41 mouse cellular contexts compared by ENCODE assay signal in genomic region chr3:27389923-27390322, GRCm38 (mm10). TPM values are rescaled to one million over a fixed set of nuclear protein-coding genes. Genes with fewer than 3 reads are reported as not detected.
"Had no signal": no experiment of that assay in that cellular context is flagged by ENCODE, and none has a peak within 500 bp of the region (broad histone marks: within the 10 kb centered on the region; RNA-seq: fewer than 3 reads in every experiment).

No protein-coding gene starts in this region.

- H3K27ac ChIP-seq: limb, embryonic 10.5 days; limb, embryonic 12.5 days; limb, embryonic 13.5 days; limb, embryonic 15.5 days; liver, embryonic 12.5 days; liver, embryonic 13.5 days; liver, embryonic 14.5 days; liver, embryonic 15.5 days; lung, embryonic 15.5 days; macrophage; midbrain, embryonic 10.5 days; midbrain, embryonic 12.5 days; midbrain, embryonic 13.5 days; midbrain, embryonic 15.5 days; neural tube, embryonic 12.5 days had no signal

- H3K36me3 ChIP-seq: limb, embryonic 10.5 days; limb, embryonic 12.5 days; limb, embryonic 13.5 days; limb, embryonic 15.5 days; liver, embryonic 12.5 days; liver, embryonic 13.5 days; liver, embryonic 15.5 days; lung, embryonic 15.5 days; midbrain, embryonic 10.5 days; midbrain, embryonic 12.5 days; midbrain, embryonic 13.5 days; midbrain, embryonic 15.5 days; neural tube, embryonic 12.5 days had no signal

- H3K4me3 ChIP-seq: limb, embryonic 10.5 days; limb, embryonic 12.5 days; limb, embryonic 13.5 days; limb, embryonic 15.5 days; liver, embryonic 12.5 days; liver, embryonic 13.5 days; liver, embryonic 15.5 days; lung, embryonic 15.5 days; megakaryocyte, embryonic 14.5 days; midbrain, embryonic 10.5 days; midbrain, embryonic 12.5 days; midbrain, embryonic 13.5 days; midbrain, embryonic 15.5 days; myocyte; neural tube, embryonic 12.5 days had no signal

- H3K4me1 ChIP-seq: limb, embryonic 10.5 days; limb, embryonic 12.5 days; limb, embryonic 13.5 days; limb, embryonic 15.5 days; liver, embryonic 12.5 days; liver, embryonic 13.5 days; liver, embryonic 15.5 days; lung, embryonic 15.5 days; megakaryocyte, embryonic 14.5 days; midbrain, embryonic 10.5 days; midbrain, embryonic 12.5 days; midbrain, embryonic 13.5 days; midbrain, embryonic 15.5 days; neural tube, embryonic 12.5 days had no signal

- ATAC-seq: liver, embryonic 12.5 days; liver, postnatal 0 days; lung, postnatal 0 days; midbrain, embryonic 13.5 days; midbrain, embryonic 15.5 days; midbrain, embryonic 16.5 days had no signal

- H3K9me3 ChIP-seq: limb, embryonic 10.5 days; limb, embryonic 12.5 days; limb, embryonic 13.5 days; limb, embryonic 15.5 days; liver, embryonic 12.5 days; liver, embryonic 13.5 days; liver, embryonic 15.5 days; lung, embryonic 15.5 days; midbrain, embryonic 10.5 days; midbrain, embryonic 12.5 days; midbrain, embryonic 13.5 days; midbrain, embryonic 15.5 days; neural tube, embryonic 12.5 days had no signal

- H3K27me3 ChIP-seq: limb, embryonic 12.5 days; limb, embryonic 13.5 days; limb, embryonic 15.5 days; liver, embryonic 12.5 days; liver, embryonic 13.5 days; liver, embryonic 15.5 days; lung, embryonic 15.5 days; megakaryocyte, embryonic 14.5 days; midbrain, embryonic 12.5 days; midbrain, embryonic 13.5 days; midbrain, embryonic 15.5 days; neural tube, embryonic 12.5 days had no signal

- DNase-seq: left cerebral cortex, postnatal 4 days; liver; liver, embryonic 13.5 days; liver, postnatal 0 days; lung, adult 18-20 months; lung, adult 2 months; lung, embryonic 14.5 days; lung, postnatal 10 days; lung, postnatal 14 days; lung, postnatal 36 days; lung, postnatal 4 days; midbrain, embryonic 14.5 days had no signal

- H3K9ac ChIP-seq: limb, embryonic 12.5 days; limb, embryonic 13.5 days; limb, embryonic 15.5 days; liver, embryonic 12.5 days; liver, embryonic 13.5 days; liver, embryonic 14.5 days; liver, embryonic 15.5 days; liver, postnatal 0 days; lung, embryonic 14.5 days; lung, embryonic 15.5 days; midbrain, embryonic 12.5 days; midbrain, embryonic 13.5 days; midbrain, embryonic 15.5 days; neural tube, embryonic 12.5 days had no signal

- H3K4me2 ChIP-seq: limb, embryonic 12.5 days; limb, embryonic 13.5 days; limb, embryonic 15.5 days; liver, embryonic 11.5 days; liver, embryonic 12.5 days; liver, embryonic 13.5 days; liver, embryonic 15.5 days; lung, embryonic 14.5 days; lung, embryonic 15.5 days; midbrain, embryonic 11.5 days; midbrain, embryonic 12.5 days; midbrain, embryonic 13.5 days; midbrain, embryonic 15.5 days; neural tube, embryonic 12.5 days had no signal

RNA-seq across cellular contexts. Expression of gene Ghsr, which starts 18.8 kb away (rescaled TPM):
- total RNA-seq: liver, adult 2 months; megakaryocyte progenitor cell, adult 5-6 weeks; megakaryocyte, adult 5-6 weeks; megakaryocyte-erythroid progenitor cell, adult 5-6 weeks; monocyte, adult 5-6 weeks had no signal
- polyA plus RNA-seq: limb, embryonic 10.5 days; limb, embryonic 11.5 days; limb, embryonic 12.5 days; limb, embryonic 13.5 days; limb, embryonic 14.5 days; limb, embryonic 15.5 days; liver, adult 2 months; liver, embryonic 11.5 days; liver, embryonic 12.5 days; liver, embryonic 13.5 days; liver, embryonic 14.5 days; liver, embryonic 15.5 days; liver, embryonic 16.5 days; liver, postnatal 0 days; lung, adult 2 months; lung, embryonic 14.5 days; lung, embryonic 15.5 days; lung, embryonic 16.5 days; lung, postnatal 0 days; macrophage; myocyte had no signal
